Mouse (Mus musculus): ENCODE measurements around the gene Agtpbp1. TPM values are rescaled to one million over a fixed set of nuclear protein-coding genes. Genes with fewer than 3 reads are reported as not detected.

The Agtpbp1 gene
- polyA plus RNA-seq, 1 experiment, result not detected

GRCm38 (mm10) chr13:59505867-59506266, 79.2 kb downstream of the Agtpbp1 start:
- H3K27ac ChIP-seq (ENCODE audit: insufficient read depth, low read depth, low read length), result no peak overlapping the region
- H3K4me1 ChIP-seq (ENCODE audit: control insufficient read depth, insufficient read depth, low read length), result peaks cover 2% of the 10 kb centered on the region; the same call in 1 of the 2 replicates
- TF ChIP-seq CTCF (IDR thresholded peaks at IDR 0.05; ENCODE audit: insufficient read depth, low read depth, low read length) (no peak), POLR2A (IDR thresholded peaks at IDR 0.05; ENCODE audit: insufficient read depth, low read depth, low read length) (no peak)
- 48% methylated on average over 4 of the region's 4 CpGs for WGBS
- no peak overlapping the region for H3K4me3 ChIP-seq (ENCODE audit: insufficient read depth, low read depth, low read length)

GRCm38 (mm10) chr13:59503581-59503980, 81.4 kb downstream of the Agtpbp1 start:
- Histone ChIP-seq H3K27ac (ENCODE audit: insufficient read depth, low read depth, low read length) (no peak overlapping the region), H3K4me1 (ENCODE audit: control insufficient read depth, insufficient read depth, low read length) (peaks cover 9% of the 10 kb centered on the region; the same call in 1 of the 2 replicates), H3K4me3 (ENCODE audit: insufficient read depth, low read depth, low read length) (no peak overlapping the region)
- TF ChIP-seq CTCF (IDR thresholded peaks at IDR 0.05; ENCODE audit: insufficient read depth, low read depth, low read length) (no peak), POLR2A (IDR thresholded peaks at IDR 0.05; ENCODE audit: insufficient read depth, low read depth, low read length) (no peak)
- 90% methylated on average over 4 of the region's 4 CpGs for WGBS

DNA sequence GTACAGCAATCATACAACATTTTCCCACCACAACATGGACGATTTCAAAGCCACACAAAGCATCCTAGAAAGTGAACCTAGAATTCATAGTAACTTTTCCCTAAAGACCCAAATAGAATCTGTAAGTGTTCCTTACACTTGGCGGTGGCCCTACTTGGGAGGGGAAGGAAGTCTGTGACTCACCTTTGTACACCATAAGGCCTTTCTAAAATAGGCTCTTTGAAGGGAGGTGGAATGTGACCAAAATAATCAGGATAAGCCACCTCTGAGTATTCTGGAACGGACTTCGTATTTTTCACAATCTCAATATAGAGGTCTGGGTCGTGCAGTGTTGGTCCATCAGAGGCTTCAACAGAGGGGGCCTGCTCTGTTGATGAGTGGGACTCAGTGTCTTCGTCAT, 85.2 kb downstream of the Agtpbp1 start:
- Histone ChIP-seq H3K27ac (ENCODE audit: insufficient read depth, low read depth, low read length) (no peak overlapping the region; the same call in 1 of the 2 replicates), H3K4me3 (ENCODE audit: insufficient read depth, low read depth, low read length) (no peak overlapping the region), H3K4me1 (ENCODE audit: control insufficient read depth, insufficient read depth, low read length) (peaks cover 9% of the 10 kb centered on the region; the same call in 1 of the 2 replicates)
- WGBS, result 74% methylated on average over 6 of the region's 6 CpGs
- TF ChIP-seq POLR2A (IDR thresholded peaks at IDR 0.05; ENCODE audit: insufficient read depth, low read depth, low read length) (no peak), CTCF (IDR thresholded peaks at IDR 0.05; ENCODE audit: insufficient read depth, low read depth, low read length) (no peak)

- peaks cover 9% of the 10 kb centered on the region; the same call in 1 of the 2 replicates for H3K4me1 ChIP-seq (ENCODE audit: control insufficient read depth, insufficient read depth, low read length)
- H3K27ac ChIP-seq (ENCODE audit: insufficient read depth, low read depth, low read length), result no peak overlapping the region
- 81% methylated on average over 2 of the region's 2 CpGs for WGBS
- H3K4me3 ChIP-seq (ENCODE audit: insufficient read depth, low read depth, low read length), result no peak overlapping the region
- no peak for TF ChIP-seq POLR2A (IDR thresholded peaks at IDR 0.05; ENCODE audit: insufficient read depth, low read depth, low read length)
- no peak for TF ChIP-seq CTCF (IDR thresholded peaks at IDR 0.05; ENCODE audit: insufficient read depth, low read depth, low read length)
Observed at GRCm38 (mm10) chr13:59499374-59499773, 85.7 kb downstream of the Agtpbp1 start.

DNA sequence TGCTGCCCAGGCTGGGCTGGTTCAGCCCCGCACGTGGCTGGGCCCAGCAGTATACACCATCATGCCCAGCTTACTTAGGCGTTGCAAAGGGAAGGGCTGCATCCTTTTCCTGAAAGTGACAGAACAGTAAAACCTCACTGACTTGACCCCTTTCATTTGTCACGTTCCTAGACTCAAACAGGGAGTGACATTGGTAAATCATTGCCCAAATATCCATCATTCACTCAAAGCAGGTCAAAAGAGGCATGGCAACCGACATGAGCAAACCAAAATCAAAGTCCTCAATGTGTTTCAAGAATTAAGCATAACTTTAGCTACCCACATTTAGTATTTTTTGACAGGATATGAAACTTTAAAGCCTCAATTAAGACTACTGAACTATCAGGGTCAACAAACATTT, 86.8 kb downstream of the Agtpbp1 start:
- 89% methylated on average over 5 of the region's 5 CpGs for WGBS
- no peak overlapping the region for H3K27ac ChIP-seq (ENCODE audit: insufficient read depth, low read depth, low read length)

GRCm38 (mm10) chr13:59495839-59496238, 89.2 kb downstream of the Agtpbp1 start:
- H3K4me1 ChIP-seq (ENCODE audit: control insufficient read depth, insufficient read depth, low read length), result peaks cover 9% of the 10 kb centered on the region; the same call in 1 of the 2 replicates
- no peak overlapping the region for H3K4me3 ChIP-seq (ENCODE audit: insufficient read depth, low read depth, low read length)
- no peak overlapping the region for H3K27ac ChIP-seq (ENCODE audit: insufficient read depth, low read depth, low read length)
- TF ChIP-seq POLR2A (IDR thresholded peaks at IDR 0.05; ENCODE audit: insufficient read depth, low read depth, low read length) (no peak), CTCF (IDR thresholded peaks at IDR 0.05; ENCODE audit: insufficient read depth, low read depth, low read length) (no peak)
- WGBS, result 38% methylated on average over 8 of the region's 8 CpGs

More for the DNA sequence above, 86.8 kb downstream of the Agtpbp1 start:
- TF ChIP-seq POLR2A (IDR thresholded peaks at IDR 0.05; ENCODE audit: insufficient read depth, low read depth, low read length) (no peak), CTCF (IDR thresholded peaks at IDR 0.05; ENCODE audit: insufficient read depth, low read depth, low read length) (no peak)
- Histone ChIP-seq H3K4me1 (ENCODE audit: control insufficient read depth, insufficient read depth, low read length) (peaks cover 9% of the 10 kb centered on the region; the same call in 1 of the 2 replicates), H3K4me3 (ENCODE audit: insufficient read depth, low read depth, low read length) (no peak overlapping the region)

GRCm38 (mm10) chr13:59494619-59495262, 90.3 kb downstream of the Agtpbp1 start:
- peaks cover 10% of the 10 kb centered on the region for H3K4me1 ChIP-seq (ENCODE audit: control insufficient read depth, insufficient read depth, low read length)
- no peak for TF ChIP-seq CTCF (IDR thresholded peaks at IDR 0.05; ENCODE audit: insufficient read depth, low read depth, low read length)
- no peak for TF ChIP-seq POLR2A (IDR thresholded peaks at IDR 0.05; ENCODE audit: insufficient read depth, low read depth, low read length)
- H3K27ac ChIP-seq (ENCODE audit: insufficient read depth, low read depth, low read length), result no peak overlapping the region
- no peak overlapping the region for H3K4me3 ChIP-seq (ENCODE audit: insufficient read depth, low read depth, low read length)
- WGBS, result 92% methylated on average over 5 of the region's 5 CpGs

DNA sequence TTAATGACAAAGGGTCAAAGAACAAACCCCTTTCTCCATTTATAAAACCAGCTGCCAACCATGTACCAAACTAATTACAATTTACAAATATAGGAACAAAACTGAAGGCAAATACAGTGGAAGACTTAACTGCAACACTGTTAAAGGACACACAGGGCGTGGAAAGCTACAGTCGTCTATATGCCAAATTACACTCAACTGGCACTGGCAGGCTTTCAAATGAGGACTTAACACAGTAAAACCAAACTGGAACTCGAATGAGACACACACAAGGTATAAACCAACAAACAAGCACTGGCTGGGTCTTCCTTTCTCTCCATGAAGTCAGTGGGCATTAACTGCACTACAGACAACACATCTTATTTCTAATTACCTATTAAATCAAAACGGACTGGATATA, 94.3 kb downstream of the Agtpbp1 start:
- TF ChIP-seq CTCF (IDR thresholded peaks at IDR 0.05; ENCODE audit: insufficient read depth, low read depth, low read length) (no peak), POLR2A (IDR thresholded peaks at IDR 0.05; ENCODE audit: insufficient read depth, low read depth, low read length) (no peak)
- H3K4me1 ChIP-seq (ENCODE audit: control insufficient read depth, insufficient read depth, low read length), result peaks cover 9% of the 10 kb centered on the region

DNA sequence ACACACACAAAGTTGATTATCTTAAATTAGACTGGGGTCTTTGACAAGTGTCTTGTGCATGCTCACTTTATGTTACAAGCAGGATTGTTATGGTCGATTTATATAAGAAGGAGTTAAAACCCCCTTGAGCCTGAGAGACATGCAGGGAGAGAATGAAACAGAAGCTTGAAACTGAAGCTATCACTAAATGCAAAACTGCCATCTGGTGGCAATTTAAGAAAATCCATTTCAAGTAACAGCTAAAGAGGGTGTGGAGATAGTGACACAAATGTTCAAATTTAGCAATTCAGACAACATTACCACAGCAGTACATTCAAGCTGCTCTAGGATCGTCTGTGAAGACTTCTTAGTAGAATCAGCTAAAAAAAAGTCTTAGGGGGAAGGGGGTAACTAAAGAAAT, 95.9 kb downstream of the Agtpbp1 start:
- Histone ChIP-seq H3K27ac (ENCODE audit: insufficient read depth, low read depth, low read length) (no peak overlapping the region), H3K4me1 (ENCODE audit: control insufficient read depth, insufficient read depth, low read length) (peaks cover 9% of the 10 kb centered on the region), H3K4me3 (ENCODE audit: insufficient read depth, low read depth, low read length) (no peak overlapping the region)
- no peak for TF ChIP-seq CTCF (IDR thresholded peaks at IDR 0.05; ENCODE audit: insufficient read depth, low read depth, low read length)
- TF ChIP-seq POLR2A (IDR thresholded peaks at IDR 0.05; ENCODE audit: insufficient read depth, low read depth, low read length), result no peak
- 9% methylated on average over 2 of the region's 2 CpGs for WGBS

More for the DNA sequence above, 94.3 kb downstream of the Agtpbp1 start:
- Histone ChIP-seq H3K27ac (ENCODE audit: insufficient read depth, low read depth, low read length) (no peak overlapping the region), H3K4me3 (ENCODE audit: insufficient read depth, low read depth, low read length) (no peak overlapping the region)
- WGBS, result 34% methylated on average over 4 of the region's 4 CpGs
